Mouse (Mus musculus): Measurements from ENCODE around the gene Ubash3a. TPM values are rescaled to one million over a fixed set of nuclear protein-coding genes. Genes with fewer than 3 reads are reported as not detected.

The Ubash3a gene
- polyA plus RNA-seq, 1 experiment: not detected

GRCm38 (mm10) chr17:31226931-31227330 lies 19.3 kb downstream of the Ubash3a start:
- Histone ChIP-seq H3K27ac (ENCODE audit: insufficient read depth, low read depth, low read length) (no peak overlapping the region), H3K4me3 (ENCODE audit: insufficient read depth, low read depth, low read length) (no peak overlapping the region), H3K4me1 (ENCODE audit: control insufficient read depth, insufficient read depth, low read length) (peaks cover 5% of the 10 kb centered on the region)
- no peak for TF ChIP-seq CTCF (IDR thresholded peaks at IDR 0.05; ENCODE audit: insufficient read depth, low read depth, low read length)
- no peak for TF ChIP-seq POLR2A (IDR thresholded peaks at IDR 0.05; ENCODE audit: insufficient read depth, low read depth, low read length)
- 89% methylated on average over 7 of the region's 7 CpGs for WGBS

- WGBS: 60% methylated on average over 6 of the region's 6 CpGs
- peaks cover 7% of the 10 kb centered on the region for H3K4me1 ChIP-seq (ENCODE audit: control insufficient read depth, insufficient read depth, low read length)
- H3K4me3 ChIP-seq (ENCODE audit: insufficient read depth, low read depth, low read length): no peak overlapping the region
These were observed 24.1 kb downstream of the Ubash3a start for GRCm38 (mm10) chr17:31231780-31232179.

GRCm38 (mm10) chr17:31232251-31233010 lies 24.8 kb downstream of the Ubash3a start:
- no peak overlapping the region for H3K4me3 ChIP-seq (ENCODE audit: insufficient read depth, low read depth, low read length)
- TF ChIP-seq CTCF (IDR thresholded peaks at IDR 0.05; ENCODE audit: insufficient read depth, low read depth, low read length) (no peak), POLR2A (IDR thresholded peaks at IDR 0.05; ENCODE audit: insufficient read depth, low read depth, low read length) (no peak)
- 28% methylated on average over 8 of the region's 8 CpGs for WGBS
- peaks cover 7% of the 10 kb centered on the region for H3K4me1 ChIP-seq (ENCODE audit: control insufficient read depth, insufficient read depth, low read length)
- no peak overlapping the region for H3K27ac ChIP-seq (ENCODE audit: insufficient read depth, low read depth, low read length)

More at GRCm38 (mm10) chr17:31231780-31232179, 24.1 kb downstream of the Ubash3a start:
- no peak for TF ChIP-seq CTCF (IDR thresholded peaks at IDR 0.05; ENCODE audit: insufficient read depth, low read depth, low read length)
- no peak for TF ChIP-seq POLR2A (IDR thresholded peaks at IDR 0.05; ENCODE audit: insufficient read depth, low read depth, low read length)
- H3K27ac ChIP-seq (ENCODE audit: insufficient read depth, low read depth, low read length): no peak overlapping the region

DNA sequence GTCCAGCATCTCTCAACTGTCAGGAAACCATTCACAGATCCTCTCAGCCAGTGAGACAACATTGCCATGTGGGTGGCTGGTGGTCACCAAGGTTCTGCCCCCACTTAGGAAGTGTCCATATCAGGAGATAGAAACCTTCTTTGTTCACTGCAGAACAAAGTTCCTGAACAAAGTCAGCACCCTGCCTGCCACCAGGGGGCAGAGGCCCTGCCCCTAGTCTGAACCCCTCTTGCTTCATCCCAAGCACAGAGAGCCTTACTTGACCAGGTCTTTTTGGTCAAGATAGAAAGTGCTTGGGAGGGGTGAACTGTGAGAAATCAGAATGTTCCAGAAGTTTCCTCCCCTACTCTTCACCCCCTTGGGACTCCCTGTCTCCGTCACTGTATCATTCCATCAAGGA lies 28.2 kb downstream of the Ubash3a start:
- H3K27ac ChIP-seq (ENCODE audit: insufficient read depth, low read depth, low read length): no peak overlapping the region
- 96% methylated on average over 1 of the region's 1 CpGs for WGBS
- H3K4me1 ChIP-seq (ENCODE audit: control insufficient read depth, insufficient read depth, low read length): peaks cover 7% of the 10 kb centered on the region
- no peak for TF ChIP-seq POLR2A (IDR thresholded peaks at IDR 0.05; ENCODE audit: insufficient read depth, low read depth, low read length)
- TF ChIP-seq CTCF (IDR thresholded peaks at IDR 0.05; ENCODE audit: insufficient read depth, low read depth, low read length): no peak
- H3K4me3 ChIP-seq (ENCODE audit: insufficient read depth, low read depth, low read length): no peak overlapping the region

GRCm38 (mm10) chr17:31238234-31239020 lies 30.8 kb downstream of the Ubash3a start:
- Histone ChIP-seq H3K4me1 (ENCODE audit: control insufficient read depth, insufficient read depth, low read length) (no peaks in the 10 kb centered on the region), H3K4me3 (ENCODE audit: insufficient read depth, low read depth, low read length) (no peak overlapping the region), H3K27ac (ENCODE audit: insufficient read depth, low read depth, low read length) (no peak overlapping the region)
- WGBS: 83% methylated on average over 7 of the region's 7 CpGs
- TF ChIP-seq POLR2A (IDR thresholded peaks at IDR 0.05; ENCODE audit: insufficient read depth, low read depth, low read length): no peak
- no peak for TF ChIP-seq CTCF (IDR thresholded peaks at IDR 0.05; ENCODE audit: insufficient read depth, low read depth, low read length)

DNA sequence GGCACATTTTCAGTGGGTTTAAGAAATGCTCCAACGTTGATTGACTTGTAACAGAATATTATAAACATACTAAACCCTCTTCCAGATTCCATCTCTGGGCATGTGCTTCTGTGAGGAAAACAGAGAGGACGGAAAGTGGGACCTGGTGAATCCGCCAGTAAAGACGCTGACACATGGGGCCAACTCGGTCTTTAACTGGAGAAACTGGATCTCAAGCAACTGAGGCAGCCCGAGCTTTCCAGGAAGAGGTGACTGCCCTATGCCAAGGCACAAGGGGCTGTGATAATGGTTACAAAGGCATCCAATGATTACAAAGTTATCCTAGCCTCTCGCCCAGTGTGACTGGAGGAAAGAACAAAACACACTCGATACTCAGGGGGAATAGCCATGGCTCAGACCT lies 33.5 kb downstream of the Ubash3a start:
- H3K27ac ChIP-seq (ENCODE audit: insufficient read depth, low read depth, low read length): no peak overlapping the region
- no peak overlapping the region for H3K4me3 ChIP-seq (ENCODE audit: insufficient read depth, low read depth, low read length)
- no peaks in the 10 kb centered on the region for H3K4me1 ChIP-seq (ENCODE audit: control insufficient read depth, insufficient read depth, low read length)
- TF ChIP-seq POLR2A (IDR thresholded peaks at IDR 0.05; ENCODE audit: insufficient read depth, low read depth, low read length): no peak
- TF ChIP-seq CTCF (IDR thresholded peaks at IDR 0.05; ENCODE audit: insufficient read depth, low read depth, low read length): no peak
- 88% methylated on average over 8 of the region's 8 CpGs for WGBS

DNA sequence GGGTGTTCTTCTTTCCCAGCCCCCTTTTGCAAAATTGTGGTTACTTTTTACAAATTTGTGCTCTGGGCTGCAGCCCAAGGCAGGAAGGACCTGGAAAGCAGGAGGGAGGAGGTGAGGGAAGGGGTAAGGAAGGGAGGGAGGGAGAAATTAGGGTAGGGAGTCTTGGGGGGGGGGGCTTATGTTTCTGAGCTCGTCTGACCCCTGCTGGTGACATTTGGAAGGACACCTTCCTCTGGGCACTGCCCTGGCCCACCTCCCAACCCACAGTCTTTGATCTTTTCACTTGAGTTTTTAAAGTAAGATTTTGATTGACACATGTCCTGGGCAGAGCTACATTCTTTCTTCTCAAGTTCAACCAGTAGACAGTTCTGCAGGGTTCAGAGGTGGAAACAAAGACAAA lies 35.1 kb downstream of the Ubash3a start:
- no peak for TF ChIP-seq POLR2A (IDR thresholded peaks at IDR 0.05; ENCODE audit: insufficient read depth, low read depth, low read length)
- TF ChIP-seq CTCF (IDR thresholded peaks at IDR 0.05; ENCODE audit: insufficient read depth, low read depth, low read length): no peak
- no peak overlapping the region for H3K27ac ChIP-seq (ENCODE audit: insufficient read depth, low read depth, low read length)

GRCm38 (mm10) chr17:31245321-31245720 lies 37.6 kb downstream of the Ubash3a start:
- Histone ChIP-seq H3K27ac (ENCODE audit: insufficient read depth, low read depth, low read length) (no peak overlapping the region), H3K4me1 (ENCODE audit: control insufficient read depth, insufficient read depth, low read length) (no peaks in the 10 kb centered on the region), H3K4me3 (ENCODE audit: insufficient read depth, low read depth, low read length) (no peak overlapping the region)
- 91% methylated on average over 5 of the region's 5 CpGs for WGBS
- TF ChIP-seq CTCF (IDR thresholded peaks at IDR 0.05; ENCODE audit: insufficient read depth, low read depth, low read length) (no peak), POLR2A (IDR thresholded peaks at IDR 0.05; ENCODE audit: insufficient read depth, low read depth, low read length) (no peak)

More for the DNA sequence above, 35.1 kb downstream of the Ubash3a start:
- Histone ChIP-seq H3K4me1 (ENCODE audit: control insufficient read depth, insufficient read depth, low read length) (no peaks in the 10 kb centered on the region), H3K4me3 (ENCODE audit: insufficient read depth, low read depth, low read length) (no peak overlapping the region)
- WGBS: 8% methylated on average over 1 of the region's 1 CpGs

DNA sequence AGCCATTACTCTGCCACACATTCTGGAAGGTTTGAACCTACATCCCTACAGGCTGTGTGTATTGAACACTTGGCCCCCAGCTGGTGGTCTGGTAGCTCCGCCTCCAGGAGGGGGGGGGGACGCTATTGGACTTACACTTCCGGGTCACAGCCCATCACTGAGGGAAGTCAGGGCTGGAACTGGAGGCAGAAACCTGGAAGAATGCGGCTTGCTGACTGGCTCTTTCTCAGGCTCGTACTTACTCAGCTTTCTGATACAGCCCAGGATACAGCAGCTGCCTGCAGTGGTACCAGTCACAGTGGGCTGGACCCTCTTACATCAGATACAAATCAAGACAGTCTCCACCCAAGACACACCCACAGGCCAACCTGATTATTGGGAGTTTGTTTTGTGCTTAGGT lies 39.5 kb downstream of the Ubash3a start:
- no peak for TF ChIP-seq CTCF (IDR thresholded peaks at IDR 0.05; ENCODE audit: insufficient read depth, low read depth, low read length)
- no peak for TF ChIP-seq POLR2A (IDR thresholded peaks at IDR 0.05; ENCODE audit: insufficient read depth, low read depth, low read length)
- Histone ChIP-seq H3K27ac (ENCODE audit: insufficient read depth, low read depth, low read length) (no peak overlapping the region), H3K4me3 (ENCODE audit: insufficient read depth, low read depth, low read length) (no peak overlapping the region), H3K4me1 (ENCODE audit: control insufficient read depth, insufficient read depth, low read length) (no peaks in the 10 kb centered on the region)
- 53% methylated on average over 5 of the region's 5 CpGs for WGBS

Data from olfactory bulb, adult 2 months (tissue).